Mouse (Mus musculus): ENCODE data around the gene Nrp1. TPM values are rescaled to one million over a fixed set of nuclear protein-coding genes. Genes with fewer than 3 reads are reported as not detected.

The Nrp1 gene
- total RNA-seq, 1 experiment from 2014 or later, result 135 TPM

- DNase-seq, result no peak
Observed at GRCm38 (mm10) chr8:128470097-128470496, 111.7 kb downstream of the Nrp1 start.

GRCm38 (mm10) chr8:128471186-128471585 is 112.8 kb downstream of the Nrp1 start:
- DNase-seq, result no peak

DNA sequence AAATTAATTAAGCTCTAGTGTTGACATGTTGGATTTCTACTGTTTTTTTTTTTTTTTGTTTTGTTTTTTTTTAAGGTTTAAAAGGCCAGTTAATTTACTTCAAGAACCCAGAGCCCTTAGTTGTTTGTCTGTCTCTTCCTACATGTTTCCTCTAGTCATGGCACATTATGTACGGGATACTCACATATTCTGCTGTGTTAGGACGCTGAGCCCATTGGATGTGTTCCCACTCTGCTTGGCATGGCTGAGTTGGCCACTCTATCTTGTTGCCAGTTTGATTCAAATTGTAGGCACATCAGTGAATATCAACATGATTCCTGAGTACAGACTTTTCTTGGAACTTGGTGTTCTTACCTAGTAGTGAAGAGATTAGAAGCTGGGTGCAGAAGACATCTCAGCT is 114.5 kb downstream of the Nrp1 start:
- DNase-seq, result no peak

- DNase-seq, result no peak
Observed at GRCm38 (mm10) chr8:128473456-128474239, 115.2 kb downstream of the Nrp1 start.

DNA sequence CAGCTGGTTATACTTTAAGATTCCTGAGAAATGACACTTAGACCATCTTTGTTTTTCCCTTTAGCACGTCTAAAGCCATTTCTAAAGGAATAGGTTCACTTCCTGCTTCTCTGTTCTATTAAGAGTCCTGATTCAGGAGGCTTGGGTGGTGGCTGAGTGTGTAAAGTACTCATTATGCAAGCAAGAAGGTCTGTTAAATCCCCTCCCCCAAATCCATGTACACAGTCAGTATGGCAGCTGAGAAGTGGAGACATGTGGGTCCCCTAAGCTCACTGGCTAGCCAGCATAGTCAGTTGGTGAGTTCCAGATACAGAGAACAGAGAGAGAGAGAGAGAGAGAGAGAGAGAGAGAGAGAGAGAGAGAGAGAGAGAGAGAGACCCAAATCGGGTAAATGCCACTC is 116.2 kb downstream of the Nrp1 start:
- no peak for DNase-seq

DNA sequence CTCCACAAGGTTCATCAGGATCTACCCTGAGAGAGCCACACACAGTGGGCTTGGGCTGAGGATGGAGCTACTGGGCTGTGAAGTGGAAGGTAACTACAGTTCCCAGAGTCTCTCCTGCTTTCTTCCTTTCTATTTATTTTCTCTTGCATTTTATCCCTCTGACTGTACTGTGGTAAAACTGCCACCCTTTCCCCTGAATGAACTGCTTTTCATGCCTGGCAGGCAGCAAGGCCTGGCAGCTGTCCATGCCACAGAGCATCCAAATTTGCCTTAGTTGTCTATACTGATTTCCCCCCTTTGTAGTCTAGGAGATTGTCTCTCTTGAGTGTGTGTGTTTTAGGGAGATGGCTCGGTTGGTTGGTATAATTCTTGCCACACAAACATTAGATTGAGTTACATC is 117.8 kb downstream of the Nrp1 start:
- peak; percentile 20 for DNase-seq

DNA sequence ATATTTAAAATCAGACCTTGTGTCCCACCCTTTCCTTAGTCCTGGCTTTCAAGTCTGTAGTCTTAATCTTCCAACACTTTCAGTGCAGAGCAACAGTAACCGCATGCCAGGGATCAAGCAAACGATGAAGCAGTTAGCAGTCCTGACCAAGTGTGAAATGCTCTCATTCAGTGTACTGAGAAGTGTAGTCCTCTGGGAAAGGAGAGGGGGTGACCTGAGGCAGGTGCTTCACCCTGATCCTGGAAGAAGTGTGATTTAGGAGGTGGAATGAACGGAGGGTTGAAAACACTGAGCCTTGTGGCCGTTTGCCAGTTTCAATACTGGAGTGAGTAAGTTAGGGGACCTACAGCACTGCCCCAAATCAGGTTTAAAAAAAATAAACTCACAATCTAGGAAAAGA is 119.6 kb downstream of the Nrp1 start:
- no peak for DNase-seq

- DNase-seq, result no peak
Observed at GRCm38 (mm10) chr8:128479309-128480013, 121.1 kb downstream of the Nrp1 start.

GRCm38 (mm10) chr8:128480896-128481665 is 122.7 kb downstream of the Nrp1 start:
- no peak for DNase-seq

GRCm38 (mm10) chr8:128483344-128483743 is 124.9 kb downstream of the Nrp1 start:
- no peak for DNase-seq

- DNase-seq, result no peak
Observed at GRCm38 (mm10) chr8:128484720-128485124, 126.3 kb downstream of the Nrp1 start.

- DNase-seq, result no peak
Observed at GRCm38 (mm10) chr8:128486043-128486442, 127.6 kb downstream of the Nrp1 start.

GRCm38 (mm10) chr8:128487966-128488931 is 129.8 kb downstream of the Nrp1 start:
- DNase-seq, result peak; percentile 25

DNA sequence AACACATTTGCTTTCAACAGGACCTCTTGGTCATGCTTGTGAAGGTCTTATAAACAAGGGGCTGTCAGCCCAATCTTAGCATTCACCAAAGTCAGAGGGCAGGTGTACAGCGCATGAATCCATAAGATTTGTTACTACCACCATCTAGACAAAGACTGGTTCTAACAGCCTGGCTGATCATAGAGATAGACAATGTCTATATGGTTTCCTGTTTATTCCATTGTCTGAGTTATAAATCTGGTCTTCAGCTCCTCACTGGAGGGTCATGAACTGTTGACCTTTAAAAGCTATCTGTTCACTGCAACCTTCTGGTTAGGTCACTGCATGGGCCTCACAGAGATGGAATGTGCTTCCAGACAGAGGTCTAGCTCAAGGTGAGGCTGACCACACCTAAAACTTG is 130.9 kb downstream of the Nrp1 start:
- DNase-seq, result no peak

DNA sequence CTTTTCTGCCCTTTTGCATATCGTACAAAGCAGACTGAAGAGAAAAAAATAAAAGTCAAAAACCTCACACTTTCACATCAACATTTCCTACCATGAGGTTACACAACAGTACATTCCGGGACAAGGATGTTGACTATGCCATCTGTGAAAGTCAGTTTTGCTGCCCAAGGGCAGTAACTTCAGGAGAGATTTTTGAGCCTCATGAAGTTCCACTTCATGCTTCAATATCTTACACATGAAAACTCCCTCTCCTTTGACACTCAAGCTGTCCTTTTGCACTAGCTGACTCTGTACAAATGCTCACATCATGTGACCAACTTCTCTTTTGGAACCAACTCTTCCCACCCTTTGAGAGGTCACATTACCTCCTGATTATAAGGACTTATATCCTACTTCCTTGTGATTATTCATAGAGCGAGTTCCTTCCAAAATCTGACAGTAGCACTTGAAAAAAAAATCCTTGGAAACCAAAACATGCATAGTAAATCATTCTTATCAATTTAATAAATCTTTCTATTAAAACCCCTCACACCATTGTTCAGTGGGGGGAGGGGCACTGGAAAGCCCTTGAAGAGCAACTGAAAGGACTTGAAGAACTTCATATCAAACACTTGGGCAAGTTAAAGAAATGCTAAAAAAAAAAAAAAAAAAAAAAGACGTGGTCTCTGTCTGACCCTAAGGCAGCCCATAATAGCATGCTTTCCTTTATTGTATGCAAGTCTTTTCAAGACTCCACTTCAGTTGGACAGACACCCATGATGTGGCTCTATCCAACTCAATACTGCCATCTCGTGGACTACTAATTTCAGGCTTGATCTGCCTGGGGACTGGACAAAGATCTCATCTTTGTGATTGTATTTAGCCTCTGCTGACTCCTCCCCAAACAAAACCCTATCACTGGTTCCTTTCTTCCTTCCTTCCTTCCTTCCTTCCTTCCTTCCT is 133.0 kb downstream of the Nrp1 start:
- peak; percentile 11 for DNase-seq

DNA sequence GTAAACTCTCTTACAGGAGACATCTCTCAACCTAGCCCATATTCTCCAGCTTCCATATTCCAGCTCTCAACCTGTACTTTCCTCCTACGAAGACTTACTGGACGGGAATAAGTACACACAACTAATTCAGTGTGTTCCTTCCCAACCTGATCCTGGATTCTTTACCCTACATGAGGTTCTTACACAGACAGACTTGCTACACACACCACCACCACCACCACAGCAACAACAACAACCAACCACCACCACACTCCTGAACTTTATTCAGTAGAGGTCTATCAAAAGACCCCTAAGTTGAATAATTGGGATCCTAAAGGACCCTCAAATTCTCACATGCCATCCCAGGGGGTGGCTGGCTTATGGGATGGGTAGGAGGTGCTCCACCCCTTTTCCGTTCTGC is 135.4 kb downstream of the Nrp1 start:
- no peak for DNase-seq

GRCm38 (mm10) chr8:128498836-128499235 is 140.4 kb downstream of the Nrp1 start:
- no peak for DNase-seq

DNA sequence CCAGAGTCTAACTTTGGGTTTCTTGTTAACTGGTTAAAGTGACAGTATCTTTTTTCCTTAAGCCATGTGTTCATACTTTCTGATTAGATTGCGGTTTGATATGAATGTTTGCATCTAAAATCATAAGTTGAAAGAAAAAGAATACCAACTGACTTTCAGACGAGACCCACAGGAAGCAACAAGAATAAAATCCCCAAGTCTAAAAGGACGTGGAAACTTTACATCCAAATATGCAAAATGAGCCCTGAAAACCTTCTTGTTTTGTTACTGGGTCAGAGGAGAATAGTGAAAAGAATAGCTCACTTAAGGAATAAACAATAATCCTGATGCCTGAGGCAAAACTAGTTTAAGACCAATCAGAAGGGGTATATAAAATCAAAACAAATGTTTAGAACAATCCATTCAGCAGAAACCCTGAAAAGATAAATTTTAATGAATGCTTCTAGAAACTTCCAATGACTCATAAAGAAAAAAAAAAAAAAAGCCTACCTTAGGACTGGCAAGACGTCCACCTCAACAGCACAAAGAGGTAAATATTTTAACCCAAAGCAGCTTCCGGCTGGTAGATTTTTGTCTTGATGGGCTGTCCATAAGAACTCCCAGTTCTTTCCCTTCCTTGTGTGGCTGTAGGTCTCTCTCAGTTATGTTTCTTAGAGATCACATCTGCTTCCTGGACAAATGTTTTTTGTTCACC is 145.9 kb downstream of the Nrp1 start:
- no peak for DNase-seq

- no peak for DNase-seq
Observed at GRCm38 (mm10) chr8:128505866-128506265, 147.5 kb downstream of the Nrp1 start.

GRCm38 (mm10) chr8:128508723-128509122 is 150.3 kb downstream of the Nrp1 start:
- no peak for DNase-seq

Measured in adrenal gland, postnatal 25 days (tissue).